Mouse (Mus musculus): ENCODE measurements around the gene Chid1. TPM values are rescaled to one million over a fixed set of nuclear protein-coding genes. Genes with fewer than 3 reads are reported as not detected.

Chid1 gene
- polyA plus RNA-seq, 1 experiment from 2014 or later: 27.5 TPM

GRCm38 (mm10) chr7:141460001-141460390, 79.7 kb downstream of the Chid1 start:
- ATAC-seq (ENCODE audit: insufficient number of reproducible peaks, insufficient read depth, low FRiP score, low TSS enrichment, low read depth): no peak
- Histone ChIP-seq H3K27ac (no peak overlapping the region), H3K27me3 (peaks cover 76% of the 10 kb centered on the region), H3K9me3 (no peaks in the 10 kb centered on the region), H3K4me2 (no peak overlapping the region), H3K4me3 (replicated peaks) (no peak overlapping the region), H3K36me3 (peaks cover 8% of the 10 kb centered on the region; the same call in 1 of the 2 replicates), H3K9ac (replicated peaks) (no peak overlapping the region), H3K4me1 (replicated peaks) (peaks cover 34% of the 10 kb centered on the region)
- 72% methylated on average over 5 of the region's 5 CpGs for WGBS

GRCm38 (mm10) chr7:141459301-141459711, 80.4 kb downstream of the Chid1 start:
- WGBS: 90% methylated on average over 17 of the region's 17 CpGs
- Histone ChIP-seq H3K27me3 (peaks cover 69% of the 10 kb centered on the region), H3K27ac (no peak overlapping the region), H3K4me3 (replicated peaks) (no peak overlapping the region), H3K36me3 (peaks cover 8% of the 10 kb centered on the region; the same call in 1 of the 2 replicates), H3K9ac (replicated peaks) (no peak overlapping the region), H3K4me2 (no peak overlapping the region), H3K9me3 (no peaks in the 10 kb centered on the region), H3K4me1 (replicated peaks) (peaks cover 33% of the 10 kb centered on the region)
- ATAC-seq (ENCODE audit: insufficient number of reproducible peaks, insufficient read depth, low FRiP score, low TSS enrichment, low read depth): no peak

- Histone ChIP-seq H3K36me3 (peaks cover 8% of the 10 kb centered on the region; the same call in 1 of the 2 replicates), H3K9me3 (no peaks in the 10 kb centered on the region), H3K4me1 (replicated peaks) (peaks cover 30% of the 10 kb centered on the region), H3K27ac (no peak overlapping the region), H3K9ac (replicated peaks) (no peak overlapping the region), H3K4me3 (replicated peaks) (no peak overlapping the region), H3K27me3 (peaks cover 63% of the 10 kb centered on the region), H3K4me2 (no peak overlapping the region)
- 91% methylated on average over 11 of the region's 11 CpGs for WGBS
- no peak for ATAC-seq (ENCODE audit: insufficient number of reproducible peaks, insufficient read depth, low FRiP score, low TSS enrichment, low read depth)
These were observed 81.0 kb downstream of the Chid1 start for GRCm38 (mm10) chr7:141458661-141459060.

- 75% methylated on average over 15 of the region's 15 CpGs for WGBS
- H3K9me3 ChIP-seq: no peaks in the 10 kb centered on the region
- H3K4me2 ChIP-seq: no peak overlapping the region
- peaks cover 30% of the 10 kb centered on the region for H3K4me1 ChIP-seq (replicated peaks)
- no peak for ATAC-seq (ENCODE audit: insufficient number of reproducible peaks, insufficient read depth, low FRiP score, low TSS enrichment, low read depth)
- no peak overlapping the region for H3K4me3 ChIP-seq (replicated peaks)
- no peak overlapping the region for H3K27ac ChIP-seq
- H3K9ac ChIP-seq (replicated peaks): no peak overlapping the region
- peaks cover 57% of the 10 kb centered on the region for H3K27me3 ChIP-seq
- H3K36me3 ChIP-seq: peaks cover 8% of the 10 kb centered on the region; the same call in 1 of the 2 replicates
These were observed 81.5 kb downstream of the Chid1 start for GRCm38 (mm10) chr7:141457986-141458660.

- H3K9me3 ChIP-seq: no peaks in the 10 kb centered on the region
- H3K9ac ChIP-seq (replicated peaks): no peak overlapping the region
- H3K27me3 ChIP-seq: peaks cover 49% of the 10 kb centered on the region
- no peak for ATAC-seq (ENCODE audit: insufficient number of reproducible peaks, insufficient read depth, low FRiP score, low TSS enrichment, low read depth)
- H3K36me3 ChIP-seq: peaks cover 10% of the 10 kb centered on the region
- peaks cover 26% of the 10 kb centered on the region for H3K4me1 ChIP-seq (replicated peaks)
- no peak overlapping the region for H3K27ac ChIP-seq
- 91% methylated on average over 14 of the region's 14 CpGs for WGBS
- H3K4me2 ChIP-seq: no peak overlapping the region
- no peak overlapping the region for H3K4me3 ChIP-seq (replicated peaks)
These were observed 82.4 kb downstream of the Chid1 start for GRCm38 (mm10) chr7:141457236-141457635.

GRCm38 (mm10) chr7:141456739-141457138, 82.9 kb downstream of the Chid1 start:
- 94% methylated on average over 6 of the region's 6 CpGs for WGBS
- Histone ChIP-seq H3K27ac (no peak overlapping the region), H3K4me1 (replicated peaks) (peaks cover 21% of the 10 kb centered on the region), H3K36me3 (peaks cover 15% of the 10 kb centered on the region), H3K9me3 (no peaks in the 10 kb centered on the region), H3K4me3 (replicated peaks) (no peak overlapping the region), H3K9ac (replicated peaks) (no peak overlapping the region), H3K4me2 (no peak overlapping the region), H3K27me3 (peaks cover 44% of the 10 kb centered on the region)
- no peak for ATAC-seq (ENCODE audit: insufficient number of reproducible peaks, insufficient read depth, low FRiP score, low TSS enrichment, low read depth)

- peak; percentile 21 for ATAC-seq (ENCODE audit: insufficient number of reproducible peaks, insufficient read depth, low FRiP score, low TSS enrichment, low read depth)
- H3K27ac ChIP-seq: peak overlapping the region; percentile 66; the same call in 1 of the 2 replicates
- 1% methylated on average over 23 of the region's 23 CpGs for WGBS
These were observed 83.9 kb downstream of the Chid1 start for GRCm38 (mm10) chr7:141455610-141456314.

GRCm38 (mm10) chr7:141454967-141455551, 84.6 kb downstream of the Chid1 start, which contains the start of gene Pnpla2:
Gene Pnpla2, plus strand, starts transcription at chr7:141455198.
- H3K4me2 ChIP-seq: peak within 1 kb of the TSS; percentile 98
- peak within 1 kb of the TSS; percentile 66; the same call in 1 of the 2 replicates for H3K27ac ChIP-seq
- WGBS: under 1% methylated on average over 45 of the region's 45 CpGs
- peak within 1 kb of the TSS; percentile 66 for H3K9ac ChIP-seq (replicated peaks)
- peak; percentile 74 for ATAC-seq (ENCODE audit: insufficient number of reproducible peaks, insufficient read depth, low FRiP score, low TSS enrichment, low read depth)
- peaks cover 27% of the 10 kb centered on the region for H3K27me3 ChIP-seq
- H3K9me3 ChIP-seq: no peaks in the 10 kb centered on the region
- peak within 1 kb of the TSS; percentile 61 for H3K4me3 ChIP-seq (replicated peaks)
- H3K4me1 ChIP-seq (replicated peaks): peaks cover 17% of the 10 kb centered on the region
- peaks cover 31% of the 10 kb centered on the region for H3K36me3 ChIP-seq

More at GRCm38 (mm10) chr7:141455610-141456314, 83.9 kb downstream of the Chid1 start:
- peak overlapping the region; percentile 66 for H3K9ac ChIP-seq (replicated peaks)
- peaks cover 17% of the 10 kb centered on the region for H3K4me1 ChIP-seq (replicated peaks)
- H3K9me3 ChIP-seq: no peaks in the 10 kb centered on the region
- H3K4me2 ChIP-seq: peak overlapping the region; percentile 98
- H3K27me3 ChIP-seq: peaks cover 34% of the 10 kb centered on the region
- H3K36me3 ChIP-seq: peaks cover 24% of the 10 kb centered on the region
- H3K4me3 ChIP-seq (replicated peaks): peak overlapping the region; percentile 61

- H3K4me3 ChIP-seq (replicated peaks): no peak overlapping the region
- ATAC-seq (ENCODE audit: insufficient number of reproducible peaks, insufficient read depth, low FRiP score, low TSS enrichment, low read depth): no peak
- H3K36me3 ChIP-seq: peaks cover 38% of the 10 kb centered on the region
- peaks cover 13% of the 10 kb centered on the region for H3K27me3 ChIP-seq
- H3K27ac ChIP-seq: no peak overlapping the region
- 71% methylated on average over 2 of the region's 2 CpGs for WGBS
- no peak overlapping the region for H3K9ac ChIP-seq (replicated peaks)
- no peaks in the 10 kb centered on the region for H3K9me3 ChIP-seq
- no peak overlapping the region for H3K4me2 ChIP-seq
- H3K4me1 ChIP-seq (replicated peaks): peaks cover 18% of the 10 kb centered on the region
These were observed 86.0 kb downstream of the Chid1 start for GRCm38 (mm10) chr7:141453636-141454035.

GRCm38 (mm10) chr7:141451928-141452327, 87.7 kb downstream of the Chid1 start:
- Histone ChIP-seq H3K4me1 (replicated peaks) (peaks cover 24% of the 10 kb centered on the region), H3K27me3 (peaks cover 3% of the 10 kb centered on the region; the same call in 1 of the 2 replicates), H3K9me3 (no peaks in the 10 kb centered on the region), H3K4me2 (no peak overlapping the region), H3K9ac (replicated peaks) (no peak overlapping the region), H3K36me3 (peaks cover 41% of the 10 kb centered on the region), H3K27ac (no peak overlapping the region), H3K4me3 (replicated peaks) (no peak overlapping the region)
- no peak for ATAC-seq (ENCODE audit: insufficient number of reproducible peaks, insufficient read depth, low FRiP score, low TSS enrichment, low read depth)
